Mouse (Mus musculus) neural tube, postnatal 0 days (tissue): ENCODE data around the gene Zfp3. TPM values are rescaled to one million over a fixed set of nuclear protein-coding genes. Genes with fewer than 3 reads are reported as not detected.

Experiments
- microRNA-seq: library from miRNA; unstranded; fragments of <30 nt; microRNA quantifications from one replicate; pipeline ENCODE4, GENCODE M21; 2016
- polyA plus RNA-seq: library from polyadenylated mRNA; unstranded; fragments of >200 nt; fragmentation: Nextera tagmentation; extraction: Ambion mirVana; gene quantifications from 2 replicates; pipeline ENCODE4 v1.2.1, GENCODE M21; 2015

The Zfp3 gene
- polyA plus RNA-seq, result 13.2 and 15.0 TPM in 2 replicates

DNA sequence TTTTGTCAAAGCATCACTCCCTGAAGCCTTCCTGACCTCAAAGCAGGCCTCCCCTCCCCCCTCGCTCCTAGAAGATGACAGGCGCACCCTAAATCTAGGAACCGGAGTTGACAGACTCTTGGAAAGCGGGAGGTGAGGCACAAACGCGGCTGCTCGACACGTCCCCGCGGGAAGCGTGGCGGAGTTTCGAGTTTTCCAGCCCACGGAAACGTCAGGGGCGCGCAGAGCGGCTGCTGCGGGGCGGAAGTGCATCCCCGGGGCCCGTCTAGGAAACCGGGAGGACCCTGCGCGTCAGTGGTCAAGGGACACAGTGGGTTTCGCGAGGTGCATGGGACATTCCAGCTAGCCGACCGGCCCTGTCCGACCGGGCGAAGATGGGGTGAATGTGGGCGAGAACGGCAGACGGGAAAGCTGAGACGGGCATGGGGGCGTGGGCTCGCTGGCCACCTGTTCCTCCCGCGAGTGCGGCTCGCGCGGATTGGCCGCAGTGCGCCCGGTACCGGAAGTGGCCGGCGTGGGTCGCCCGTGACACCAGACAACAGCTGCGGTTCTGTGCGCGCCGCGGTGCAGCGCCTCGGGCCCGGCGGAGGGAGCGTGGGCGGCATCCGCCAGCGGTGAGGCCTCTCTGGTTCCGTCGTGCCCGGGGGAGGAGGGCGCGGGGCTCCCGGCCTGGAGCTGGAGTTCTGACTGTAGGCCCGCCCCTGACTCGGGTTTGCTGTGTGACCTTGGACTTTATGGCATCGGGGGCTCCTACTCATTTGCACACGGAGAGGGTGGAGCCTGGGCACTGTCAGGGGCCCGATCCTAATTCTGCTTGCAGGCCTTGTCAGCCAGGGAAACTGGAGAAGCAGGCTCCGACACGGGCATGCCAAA is at the start of gene Zfp3:
Gene Zfp3, plus strand, starts transcription at position 274 of the 873 bp plus-strand sequence.

DNA sequence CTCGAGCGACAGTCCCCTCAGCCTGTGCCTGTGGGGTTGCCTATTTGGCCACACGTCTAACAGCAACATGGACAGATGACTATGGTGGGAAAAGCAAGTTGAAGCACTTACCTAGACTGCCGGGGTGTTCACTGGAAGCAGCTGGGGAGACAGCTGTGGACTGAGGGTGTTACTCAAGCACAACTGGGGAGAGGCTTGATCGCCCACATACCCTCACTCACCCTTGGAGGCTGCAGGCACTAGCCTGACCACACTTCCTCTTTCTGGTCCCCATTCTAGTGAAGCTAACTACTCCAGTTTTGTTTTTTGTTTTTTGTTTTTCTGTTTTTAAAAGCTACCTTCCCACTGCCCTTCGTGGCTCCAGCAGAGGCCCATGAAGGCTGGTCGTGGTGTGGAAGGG is 48.4 kb downstream of the Zfp3 start, which contains the start of gene Scimp:
Gene Scimp, minus strand, starts transcription at position 222 of the 400 bp plus-strand sequence.

Small RNA genes within 50 kb of the gene (microRNA-seq; reads per million reads assigned to microRNA genes)
- not detected for gene Gm22760

Other genes starting within 250 kb of the Zfp3 start
- gene Vmo1, start 249.6 kb upstream of the Zfp3 start, polyA plus RNA-seq, result 0.48 TPM in 1 of 2 replicates, not detected in the other
- gene Gltpd2, start 245.0 kb upstream of the Zfp3 start, polyA plus RNA-seq, result 0.28 and 0.34 TPM in 2 replicates
- 779 and 839 TPM in 2 replicates for gene Psmb6, start 238.8 kb upstream of the Zfp3 start, polyA plus RNA-seq
- not detected in 2 replicates for gene Gm40193, start 231.3 kb upstream of the Zfp3 start, polyA plus RNA-seq
- 20.0 and 21.7 TPM in 2 replicates for gene Pld2, start 224.1 kb upstream of the Zfp3 start, polyA plus RNA-seq
- 15.4 and 18.3 TPM in 2 replicates for gene Mink1, start 201.3 kb upstream of the Zfp3 start, polyA plus RNA-seq
- gene 4930544D05Rik, start 148.4 kb upstream of the Zfp3 start, polyA plus RNA-seq, result not detected in 2 replicates
- 0.72 and 0.92 TPM in 2 replicates for gene Chrne, start 145.0 kb upstream of the Zfp3 start, polyA plus RNA-seq
- gene Gp1ba, start 125.1 kb upstream of the Zfp3 start, polyA plus RNA-seq, result 0.22 and 0.27 TPM in 2 replicates
- gene Rnf167, start 117.0 kb upstream of the Zfp3 start, polyA plus RNA-seq, result 86.8 and 91.5 TPM in 2 replicates
- gene Slc25a11, start 116.7 kb upstream of the Zfp3 start, polyA plus RNA-seq, result 162 TPM in 2 replicates
- 622 and 671 TPM in 2 replicates for gene Pfn1, start 109.6 kb upstream of the Zfp3 start, polyA plus RNA-seq
- gene Eno3, start 107.0 kb upstream of the Zfp3 start, polyA plus RNA-seq, result 9.6 and 10.6 TPM in 2 replicates
- gene Spag7, start 94.8 kb upstream of the Zfp3 start, polyA plus RNA-seq, result 134 and 151 TPM in 2 replicates
- 32.5 and 35.4 TPM in 2 replicates for gene Camta2, start 76.1 kb upstream of the Zfp3 start, polyA plus RNA-seq
- gene Inca1, start 64.1 kb upstream of the Zfp3 start, polyA plus RNA-seq, result 2.2 and 2.5 TPM in 2 replicates
- 2.2 and 2.5 TPM in 2 replicates for gene Kif1c, start 63.7 kb upstream of the Zfp3 start, polyA plus RNA-seq
- gene Scimp, start 48.4 kb downstream of the Zfp3 start, polyA plus RNA-seq, result 0.28 and 0.36 TPM in 2 replicates
- 98.5 and 103 TPM in 2 replicates for gene Rabep1, start 80.6 kb downstream of the Zfp3 start, polyA plus RNA-seq
- gene Nup88, start 205.8 kb downstream of the Zfp3 start, polyA plus RNA-seq, result 80.3 and 86.6 TPM in 2 replicates
- gene Rpain, start 206.0 kb downstream of the Zfp3 start, polyA plus RNA-seq, result 68.7 and 70.7 TPM in 2 replicates
- gene C1qbp, start 218.8 kb downstream of the Zfp3 start, polyA plus RNA-seq, result 180 and 197 TPM in 2 replicates
- 8.2 and 9.2 TPM in 2 replicates for gene Dhx33, start 240.2 kb downstream of the Zfp3 start, polyA plus RNA-seq